Comparison of ENCODE assay signal across 19 mouse cellular contexts in the genomic region with DNA sequence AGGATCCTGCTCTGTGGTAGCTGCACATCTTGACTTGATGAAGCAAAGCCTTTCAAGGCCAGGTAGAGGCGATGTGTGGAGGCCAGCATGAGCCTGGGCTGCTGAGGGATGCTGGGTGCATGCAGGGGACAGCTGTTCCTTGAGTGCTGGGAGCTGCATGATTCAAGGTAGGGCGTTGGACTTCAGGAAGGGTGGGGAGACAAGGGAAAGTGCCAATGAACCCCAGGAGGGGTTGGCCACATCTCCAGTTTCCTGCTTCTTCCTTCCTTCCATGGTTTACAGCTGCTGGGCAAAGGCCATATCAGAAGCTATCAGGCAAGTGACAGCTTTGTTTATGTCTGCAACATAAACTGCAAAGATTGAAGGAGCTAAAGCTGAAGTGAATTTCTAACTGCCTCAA. TPM values are rescaled to one million over a fixed set of nuclear protein-coding genes. Genes with fewer than 3 reads are reported as not detected.
DNase-seq lines count a peak whose midpoint lies in the region; ATAC-seq and TF ChIP-seq lines count a peak whose summit lies in the region.
"Had no signal": no experiment of that assay in that cellular context is flagged by ENCODE, and none has a peak within 500 bp of the region (broad histone marks: within the 10 kb centered on the region; RNA-seq: fewer than 3 reads in every experiment).

No protein-coding gene starts in this region.

- WGBS in heart, embryonic 15.5 days: 53% methylated on average over 2 of the region's 2 CpGs
- 36% methylated on average over 2 of the region's 2 CpGs for WGBS in lung, postnatal 0 days
- WGBS in large intestine, adult 2 months: 23% methylated on average over 2 of the region's 2 CpGs
- WGBS in stomach, embryonic 16.5 days: 51% methylated on average over 2 of the region's 2 CpGs

- no peak overlapping the region for H3K4me3 ChIP-seq in heart, embryonic 15.5 days
- H3K4me3 ChIP-seq in lung, postnatal 0 days (ENCODE audit: low read depth, low read length): no peak overlapping the region
- H3K4me3 ChIP-seq in stomach, embryonic 16.5 days (replicated peaks; ENCODE audit: low read length): no peak overlapping the region
- H3K4me3 ChIP-seq: embryonic facial prominence, embryonic 13.5 days; layer of hippocampus, adult 2 months; left cerebral cortex, adult 2 months; limb, embryonic 15.5 days; neural tube, embryonic 15.5 days had no signal

- H3K4me1 ChIP-seq in heart, embryonic 15.5 days (replicated peaks): peaks cover 23% of the 10 kb centered on the region
- peaks cover 13% of the 10 kb centered on the region; the same call in 1 of the 2 replicates for H3K4me1 ChIP-seq in lung, postnatal 0 days (ENCODE audit: insufficient read depth, low read depth, low read length)
- H3K4me1 ChIP-seq in stomach, embryonic 16.5 days (ENCODE audit: control insufficient read depth, insufficient read depth, low read length): peaks cover 35% of the 10 kb centered on the region
- H3K4me1 ChIP-seq: embryonic facial prominence, embryonic 13.5 days; neural tube, embryonic 15.5 days had no signal

- H3K27ac ChIP-seq in heart, embryonic 15.5 days: 0 out of 2 replicates have a peak overlapping the region, but pooled peaks have one; percentile 35
- peak overlapping the region; percentile 48 for H3K27ac ChIP-seq in lung, postnatal 0 days (ENCODE audit: low read length)
- peak overlapping the region; percentile 77 for H3K27ac ChIP-seq in stomach, embryonic 16.5 days (ENCODE audit: low read length)
- H3K27ac ChIP-seq: embryonic facial prominence, embryonic 13.5 days; hindbrain, embryonic 14.5 days; layer of hippocampus, adult 2 months; left cerebral cortex, adult 2 months; limb, embryonic 15.5 days; neural tube, embryonic 15.5 days had no signal

- no peaks in the 10 kb centered on the region for H3K36me3 ChIP-seq in heart, embryonic 15.5 days
- H3K36me3 ChIP-seq in lung, postnatal 0 days (ENCODE audit: insufficient read depth, low read length): no peaks in the 10 kb centered on the region
- no peaks in the 10 kb centered on the region for H3K36me3 ChIP-seq in stomach, embryonic 16.5 days (ENCODE audit: control insufficient read depth, insufficient read depth, low read length)
- H3K36me3 ChIP-seq: embryonic facial prominence, embryonic 13.5 days; limb, embryonic 15.5 days; neural tube, embryonic 15.5 days had no signal

- no peak for TF ChIP-seq CTCF in lung, postnatal 0 days (IDR thresholded peaks at IDR 0.05)

- no peak for ATAC-seq in heart, embryonic 15.5 days (replicated peaks; ENCODE audit: insufficient number of reproducible peaks, insufficient read depth, low FRiP score, low read depth)
- peak; percentile 63 for ATAC-seq in lung, postnatal 0 days
- peak; percentile 30; the same call in 1 of the 2 replicates for ATAC-seq in stomach, embryonic 16.5 days (ENCODE audit: insufficient read depth, low FRiP score)

- no peaks in the 10 kb centered on the region for H3K27me3 ChIP-seq in heart, embryonic 15.5 days
- H3K27me3 ChIP-seq in lung, postnatal 0 days (replicated peaks; ENCODE audit: insufficient read depth, low read length): no peaks in the 10 kb centered on the region
- H3K27me3 ChIP-seq in stomach, embryonic 16.5 days (ENCODE audit: control insufficient read depth, insufficient read depth, low read length): no peaks in the 10 kb centered on the region
- H3K27me3 ChIP-seq: embryonic facial prominence, embryonic 13.5 days; limb, embryonic 15.5 days; neural tube, embryonic 15.5 days had no signal

- no peak overlapping the region for H3K9ac ChIP-seq in heart, embryonic 15.5 days
- no peak overlapping the region for H3K9ac ChIP-seq in lung, postnatal 0 days (replicated peaks; ENCODE audit: low read depth)
- H3K9ac ChIP-seq in stomach, embryonic 16.5 days (ENCODE audit: low read length): 0 out of 2 replicates have a peak overlapping the region, but pooled peaks have one; percentile 24
- H3K9ac ChIP-seq: embryonic facial prominence, embryonic 13.5 days; hindbrain, embryonic 14.5 days; limb, embryonic 15.5 days; neural tube, embryonic 15.5 days had no signal

- TF ChIP-seq EP300 in lung, postnatal 0 days (IDR thresholded peaks at IDR 0.05): peak; percentile 73

- no peak for DNase-seq in heart, adult 18-20 months
- DNase-seq in lung, postnatal 0 days (ENCODE audit: low spot score): peak; percentile 38
- no peak for DNase-seq in lung, postnatal 25 days (ENCODE audit: low spot score)
- peak; percentile 77 for DNase-seq in large intestine, adult 2 months (ENCODE audit: low read depth, low spot score)
- no peak for DNase-seq in c-Kit-positive CD71-positive TER-119-positive erythroid progenitor cells, embryonic 14.5 days (ENCODE audit: low spot score)
- DNase-seq in urinary bladder, adult 18-20 months (ENCODE audit: low spot score in 2 of 2): no peak
- DNase-seq: B cell, adult 2 months; cerebellum, adult 11 months; cerebellum, postnatal 36 days; kidney, adult 18-20 months; spleen, adult 18-20 months had no signal

- no peaks in the 10 kb centered on the region for H3K9me3 ChIP-seq in heart, embryonic 15.5 days (replicated peaks)
- H3K9me3 ChIP-seq in lung, postnatal 0 days (ENCODE audit: low read length): no peaks in the 10 kb centered on the region
- H3K9me3 ChIP-seq in stomach, embryonic 16.5 days (replicated peaks; ENCODE audit: control insufficient read depth, low read length): no peaks in the 10 kb centered on the region
- H3K9me3 ChIP-seq: embryonic facial prominence, embryonic 13.5 days; limb, embryonic 15.5 days; neural tube, embryonic 15.5 days had no signal

- H3K4me2 ChIP-seq in heart, embryonic 15.5 days: no peak overlapping the region
- no peak overlapping the region for H3K4me2 ChIP-seq in lung, postnatal 0 days (replicated peaks; ENCODE audit: low read depth, low read length)
- H3K4me2 ChIP-seq in stomach, embryonic 16.5 days (ENCODE audit: low read depth, low read length): no peak overlapping the region
- H3K4me2 ChIP-seq: embryonic facial prominence, embryonic 13.5 days; hindbrain, embryonic 14.5 days; limb, embryonic 15.5 days; neural tube, embryonic 15.5 days had no signal

RNA-seq across cellular contexts. Expression of a gene that starts 28.9 kb away (rescaled TPM):
- 2.2 and 3.5 TPM in 2 replicates for polyA plus RNA-seq in heart, embryonic 15.5 days (2015; fragmentation: Nextera tagmentation; extraction: Ambion mirVana)
- total RNA-seq in heart, adult 18-20 months (2021): 10 to 100 TPM; 19.5 to 20.1 TPM
- 11.5 and 11.6 TPM in 2 replicates for polyA plus RNA-seq in lung, postnatal 0 days (2015; fragmentation: Nextera tagmentation; extraction: Ambion mirVana)
- polyA plus RNA-seq in large intestine, adult 2 months (2012; rRNA removed): 17.6 and 25.9 TPM in 2 replicates
- 8.5 and 12.0 TPM in 2 replicates for polyA plus RNA-seq in stomach, embryonic 16.5 days (2015; fragmentation: Nextera tagmentation; extraction: Ambion mirVana)

RNA-seq across cellular contexts. Expression of a gene that starts 51.1 kb away (rescaled TPM):
- 14.8 and 15.8 TPM in 2 replicates for polyA plus RNA-seq in heart, embryonic 15.5 days (2015; fragmentation: Nextera tagmentation; extraction: Ambion mirVana)
- total RNA-seq in heart, adult 18-20 months (2021): 10 to 100 TPM; 18.3 to 22.5 TPM
- polyA plus RNA-seq in lung, postnatal 0 days (2015; fragmentation: Nextera tagmentation; extraction: Ambion mirVana): 16.0 and 17.7 TPM in 2 replicates
- polyA plus RNA-seq in large intestine, adult 2 months (2012; rRNA removed): 4.5 and 6.6 TPM in 2 replicates
- 20.0 and 21.5 TPM in 2 replicates for polyA plus RNA-seq in stomach, embryonic 16.5 days (2015; fragmentation: Nextera tagmentation; extraction: Ambion mirVana)

Comparison
In these comparisons a context has a peak if more than half of its experiments do, and no peak if none do; other contexts are left out.
1. DNase-seq: peak in lung, postnatal 0 days (single experiment) and large intestine, adult 2 months (single experiment); none in heart, adult 18-20 months (0 of 2), lung, postnatal 25 days (single experiment), c-Kit-positive CD71-positive TER-119-positive erythroid progenitor cells, embryonic 14.5 days (single experiment) and urinary bladder, adult 18-20 months (0 of 2).
2. Peak in every context shown above with its lines, with median percentiles within 50 percentile points of each other: H3K27ac ChIP-seq.